Mouse (Mus musculus): ENCODE measurements around the gene Gm45837.

DNA sequence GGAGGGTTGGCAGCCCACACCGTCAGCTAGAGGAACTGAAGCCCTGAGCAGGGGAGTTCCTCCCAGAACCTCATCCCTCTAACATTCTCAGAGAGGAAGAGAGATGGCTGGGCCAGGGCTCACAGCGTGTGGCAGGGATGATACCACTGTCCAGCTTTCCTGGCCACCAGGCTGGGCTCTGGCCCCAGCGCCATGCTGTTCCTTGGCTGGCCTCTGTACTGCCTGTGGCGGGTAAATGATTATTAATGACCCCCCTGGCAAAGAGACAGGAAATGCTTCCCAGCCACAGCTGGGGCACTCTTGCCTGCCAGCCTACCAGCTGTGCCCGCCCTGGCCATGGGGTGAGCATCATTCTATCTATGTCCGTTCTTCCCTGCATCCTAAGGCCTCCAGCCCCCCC, 44.5 kb downstream of the Gm45837 start:
- TF ChIP-seq CTCF (IDR thresholded peaks at IDR 0.05; ENCODE audit: low read depth, low read length) (no peak), POLR2A (IDR thresholded peaks at IDR 0.05; ENCODE audit: extremely low read depth, insufficient read depth, low read length) (no peak)

All from liver, adult 2 months (tissue).